Mouse (Mus musculus) kidney, postnatal 14 days (tissue): Measurements from ENCODE around the gene Gm20661.
"Not testable (repeated sequence)": the region's sequence is repeated elsewhere in the genome, so short reads cannot be mapped to it uniquely, and the experiment has no call there.

Experiments
- DNase-seq: peaks from one replicate; pipeline ENCODE4 v3.0.0; 2022; ENCODE audit warnings: mixed read lengths

Gm20661 gene

GRCm38 (mm10) chr9:108002778-108003530 is 20.1 kb downstream of the Gm20661 start:
- DNase-seq: no peak

GRCm38 (mm10) chr9:108003531-108003890 is 20.7 kb downstream of the Gm20661 start:
- DNase-seq: peak; percentile 14

- peak; percentile 9 for DNase-seq
Observed at GRCm38 (mm10) chr9:108008041-108008440, 25.2 kb downstream of the Gm20661 start.

GRCm38 (mm10) chr9:108010385-108010784 is 27.5 kb downstream of the Gm20661 start:
- no peak for DNase-seq

GRCm38 (mm10) chr9:108013577-108013976 is 30.7 kb downstream of the Gm20661 start:
- DNase-seq: not testable (repeated sequence)

GRCm38 (mm10) chr9:108017127-108017526 is 34.3 kb downstream of the Gm20661 start:
- DNase-seq: no peak

- DNase-seq: no peak
Observed at GRCm38 (mm10) chr9:108020741-108021140, 37.9 kb downstream of the Gm20661 start.

GRCm38 (mm10) chr9:108023216-108023615 is 40.4 kb downstream of the Gm20661 start:
- DNase-seq: no peak

- no peak for DNase-seq
Observed at GRCm38 (mm10) chr9:108026584-108026983, 43.7 kb downstream of the Gm20661 start.

GRCm38 (mm10) chr9:108027867-108028266 is 45.0 kb downstream of the Gm20661 start:
- no peak for DNase-seq

GRCm38 (mm10) chr9:108032126-108032525 is 49.3 kb downstream of the Gm20661 start:
- no peak for DNase-seq

GRCm38 (mm10) chr9:108035331-108036156 is 52.7 kb downstream of the Gm20661 start:
- no peak for DNase-seq
